Mouse (Mus musculus): Measurements from ENCODE around the gene Flt3. TPM values are rescaled to one million over a fixed set of nuclear protein-coding genes. Genes with fewer than 3 reads are reported as not detected.
A peak's percentile ranks its signal among the peaks of the same experiment; 100 is the strongest.

Gene Flt3
- total and polyA plus RNA-seq, 3 experiments, result 0.76 to 3.3 (median 2.3) TPM

- Histone ChIP-seq H3K4me2 (ENCODE audit: insufficient read depth, low read depth, poor library complexity, severe bottlenecking) (no peak overlapping the region), H3K9me3 (replicated peaks; ENCODE audit: low read length) (no peaks in the 10 kb centered on the region)
These were observed 32.6 kb upstream of the Flt3 start for GRCm38 (mm10) chr5:147432927-147433326.

DNA sequence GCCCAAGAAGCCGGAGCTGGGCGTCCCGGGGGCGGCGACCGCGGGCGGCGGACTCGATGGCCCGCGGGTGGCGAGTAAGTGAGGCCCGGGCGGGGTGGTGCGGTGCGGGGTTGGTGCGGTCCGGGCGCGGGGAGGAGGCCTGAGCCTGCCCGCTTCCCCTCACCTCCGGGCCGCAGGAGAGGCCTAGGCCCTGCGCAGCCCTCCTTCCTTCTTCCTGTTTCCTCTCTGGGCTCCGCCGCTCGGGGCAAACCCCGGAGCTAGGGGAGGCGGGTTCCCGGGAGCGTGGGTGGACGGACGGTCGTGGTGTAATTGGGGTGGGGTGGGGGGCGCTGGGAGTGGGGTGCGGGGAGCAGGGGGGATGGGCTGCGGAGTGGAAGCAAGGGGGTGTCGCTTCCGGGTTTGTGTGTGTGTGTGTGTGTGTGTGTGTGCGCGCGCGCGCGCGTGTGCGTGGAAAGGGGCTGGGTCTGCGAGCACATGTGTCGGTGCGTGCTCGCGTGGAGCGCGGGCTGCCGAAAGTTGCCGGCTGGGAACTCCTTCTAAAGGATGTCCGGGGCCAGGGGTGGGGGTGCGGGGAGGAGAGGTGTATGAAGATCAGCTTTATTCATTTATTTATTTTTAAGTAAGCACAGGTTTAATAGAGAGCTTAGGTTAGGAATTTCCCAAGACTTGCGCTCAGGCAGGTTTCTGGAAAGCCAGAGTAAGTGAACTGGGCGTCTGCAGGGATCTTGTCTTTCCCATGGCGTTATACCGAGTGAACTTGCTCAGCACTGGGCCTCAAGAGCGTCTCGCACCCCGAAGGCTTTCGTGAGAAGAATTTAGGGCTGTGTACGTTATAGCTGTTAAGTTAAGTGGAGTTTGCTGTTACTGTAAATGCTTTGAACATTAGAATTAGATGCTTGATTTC, 30.9 kb upstream of the Flt3 start:
- H3K4me3 ChIP-seq (replicated peaks in 1 of 3; ENCODE audit: low read depth in 2 of 3, low read length in 2 of 3, poor library complexity in 1 of 3), result peak overlapping the region; percentile 90 to 96 (median 92)
- H3K4me2 ChIP-seq (ENCODE audit: insufficient read depth, low read depth, poor library complexity, severe bottlenecking), result peak overlapping the region; percentile 26; the same call in 1 of the 2 replicates
- in situ Hi-C loops (cut with MboI; ENCODE audit: low pct_ligation_motif_present, low pct_unique_long_range_greater_than_20kb, low sequenced_read_pairs) (no loop called here), dilution Hi-C loops (cut with MboI; ENCODE audit: extremely low pct_ligation_motif_present, extremely low pct_unique_long_range_greater_than_20kb, low sequenced_read_pairs) (no loop called here)
- peaks cover 7 to 35% of the 10 kb centered on the region in 2 experiments for H3K36me3 ChIP-seq (replicated peaks in 1 of 2; ENCODE audit: control insufficient read depth in 1 of 2, insufficient read depth in 1 of 2, low read length in 1 of 2)
- DNase-seq (ENCODE audit: extremely low read depth), result peak; percentile 52
- H3K9me3 ChIP-seq (replicated peaks; ENCODE audit: low read length), result no peaks in the 10 kb centered on the region
- H3K9ac ChIP-seq (ENCODE audit: insufficient read depth, low read depth), result peak overlapping the region; percentile 95
- H3K27ac ChIP-seq (ENCODE audit: insufficient read depth, low read depth), result peak overlapping the region; percentile 74
- H3K79me2 ChIP-seq (replicated peaks; ENCODE audit: control insufficient read depth, extremely low read depth, insufficient read depth, poor library complexity, severe bottlenecking), result peaks cover 56% of the 10 kb centered on the region
- no peaks in the 10 kb centered on the region for H3K27me3 ChIP-seq (replicated peaks)
- H3K4me1 ChIP-seq (ENCODE audit: control insufficient read depth in 1 of 2, insufficient read depth in 2 of 2), result peaks cover 9 to 42% of the 10 kb centered on the region in 2 experiments
- TF ChIP-seq MYC (IDR thresholded peaks at IDR 0.05; ENCODE audit: low read depth, low read length), result peak; percentile 90
- peak; percentile 88; the same call in 1 of the 2 replicates for TF ChIP-seq UBTF (IDR thresholded peaks at IDR 0.05; ENCODE audit: low read depth, low read length)
- TF ChIP-seq BHLHE40 (IDR thresholded peaks at IDR 0.05; ENCODE audit: low read depth, low read length), result peak; percentile 46; the same call in 1 of the 2 replicates
- TF ChIP-seq RCOR1 (conservative IDR thresholded peaks at IDR 0.05; ENCODE audit: low read depth, low read length), result no peak
- no peak; the same call in 1 of the 2 replicates for TF ChIP-seq CHD2 (IDR thresholded peaks at IDR 0.05; ENCODE audit: low read length)
- no peak for TF ChIP-seq KAT2A (IDR thresholded peaks at IDR 0.05; ENCODE audit: insufficient replicate concordance, low read length)
- peak; percentile 91 for TF ChIP-seq SIN3A (IDR thresholded peaks at IDR 0.05; ENCODE audit: low read length)
- TF ChIP-seq MAX (IDR thresholded peaks at IDR 0.05; ENCODE audit: low read length), result peak; percentile 75
- no peak for TF ChIP-seq JUN (IDR thresholded peaks at IDR 0.05; ENCODE audit: insufficient read depth, low read depth, low read length)
- peak; percentile 76; the same call in 1 of the 2 replicates for TF ChIP-seq CHD1 (IDR thresholded peaks at IDR 0.05; ENCODE audit: low read depth, low read length)
- TF ChIP-seq POLR2AphosphoS2 (IDR thresholded peaks at IDR 0.05; ENCODE audit: low read depth, low read length), result no peak
- peak; percentile 93 for TF ChIP-seq MXI1 (IDR thresholded peaks at IDR 0.05; ENCODE audit: low read depth, low read length)
- peak; percentile 84 for TF ChIP-seq ELF1 (IDR thresholded peaks at IDR 0.05; ENCODE audit: low read depth, low read length)
- no peak for TF ChIP-seq USF1 (IDR thresholded peaks at IDR 0.05; ENCODE audit: low read depth, low read length)
- no peak for TF ChIP-seq ZC3H11A (IDR thresholded peaks at IDR 0.05; ENCODE audit: low read depth, low read length)
- no peak for TF ChIP-seq MAZ (IDR thresholded peaks at IDR 0.05; ENCODE audit: low read depth, low read length)
- no peak for TF ChIP-seq ZNF384 (IDR thresholded peaks at IDR 0.05; ENCODE audit: low read depth, low read length)
- TF ChIP-seq TBP (conservative IDR thresholded peaks at IDR 0.05; ENCODE audit: low read depth, low read length), result no peak
- TF ChIP-seq NRF1 (IDR thresholded peaks at IDR 0.05; ENCODE audit: low read depth, low read length), result peak; percentile 64
- TF ChIP-seq RAD21 (IDR thresholded peaks at IDR 0.05; ENCODE audit: low read depth, low read length), result no peak
- peak; percentile 69 for TF ChIP-seq POLR2A (IDR thresholded peaks at IDR 0.05; ENCODE audit: low read depth, low read length)
- no peak for TF ChIP-seq PAX5 (IDR thresholded peaks at IDR 0.05; ENCODE audit: low read length)
- TF ChIP-seq MEF2A (IDR thresholded peaks at IDR 0.05; ENCODE audit: borderline replicate concordance, low read depth, low read length), result no peak
- TF ChIP-seq USF2 (conservative IDR thresholded peaks at IDR 0.05; ENCODE audit: low read depth, low read length), result no peak
- 0 out of 2 replicates have a peak, but pooled peaks have one; percentile 8 for TF ChIP-seq ZMIZ1 (IDR thresholded peaks at IDR 0.05; ENCODE audit: low read depth, low read length)
- TF ChIP-seq CTCF (conservative IDR thresholded peaks at IDR 0.05 in 1 of 2, IDR thresholded peaks at IDR 0.05 in 1 of 2; ENCODE audit: low read depth in 2 of 2, low read length in 2 of 2), result no peak
- TF ChIP-seq TCF12 (IDR thresholded peaks at IDR 0.05; ENCODE audit: low read depth, low read length), result peak; percentile 62
- TF ChIP-seq NELFE (IDR thresholded peaks at IDR 0.05; ENCODE audit: low read depth, low read length), result no peak; the same call in 1 of the 2 replicates

More at GRCm38 (mm10) chr5:147432927-147433326, 32.6 kb upstream of the Flt3 start:
- Histone ChIP-seq H3K4me1 (ENCODE audit: control insufficient read depth in 1 of 2, insufficient read depth in 2 of 2) (peaks cover 9 to 49% of the 10 kb centered on the region in 2 experiments), H3K4me3 (replicated peaks in 1 of 3; ENCODE audit: low read depth in 2 of 3, low read length in 2 of 3, poor library complexity in 1 of 3) (peak overlapping the region in 1 of 3 experiments; percentile 25), H3K27ac (ENCODE audit: insufficient read depth, low read depth) (no peak overlapping the region), H3K27me3 (replicated peaks) (no peaks in the 10 kb centered on the region), H3K36me3 (replicated peaks in 1 of 2; ENCODE audit: control insufficient read depth in 1 of 2, insufficient read depth in 1 of 2, low read length in 1 of 2) (peaks cover 7 to 48% of the 10 kb centered on the region in 2 experiments), H3K9ac (ENCODE audit: insufficient read depth, low read depth) (no peak overlapping the region), H3K79me2 (replicated peaks; ENCODE audit: control insufficient read depth, extremely low read depth, insufficient read depth, poor library complexity, severe bottlenecking) (peaks cover 73% of the 10 kb centered on the region)
- no peak for DNase-seq (ENCODE audit: extremely low read depth)
- dilution Hi-C loops (cut with MboI; ENCODE audit: extremely low pct_ligation_motif_present, extremely low pct_unique_long_range_greater_than_20kb, low sequenced_read_pairs), result no loop called here
- in situ Hi-C loops (cut with MboI; ENCODE audit: low pct_ligation_motif_present, low pct_unique_long_range_greater_than_20kb, low sequenced_read_pairs), result no loop called here
- TF ChIP-seq UBTF (IDR thresholded peaks at IDR 0.05; ENCODE audit: low read depth, low read length) (no peak), SIN3A (IDR thresholded peaks at IDR 0.05; ENCODE audit: low read length) (no peak), CHD2 (IDR thresholded peaks at IDR 0.05; ENCODE audit: low read length) (no peak), ETS1 (conservative IDR thresholded peaks at IDR 0.05; ENCODE audit: low read depth, low read length) (no peak), ZMIZ1 (IDR thresholded peaks at IDR 0.05; ENCODE audit: low read depth, low read length) (no peak), MAFK (IDR thresholded peaks at IDR 0.05; ENCODE audit: insufficient replicate concordance, low read length) (no peak), GABPA (IDR thresholded peaks at IDR 0.05; ENCODE audit: insufficient replicate concordance, low read depth, low read length) (no peak), JUN (IDR thresholded peaks at IDR 0.05; ENCODE audit: insufficient read depth, low read depth, low read length) (no peak), POLR2A (IDR thresholded peaks at IDR 0.05; ENCODE audit: low read depth, low read length) (no peak)
